Mouse (Mus musculus): ENCODE results near the gene Hyal3. TPM values are rescaled to one million over a fixed set of nuclear protein-coding genes. Genes with fewer than 3 reads are reported as not detected.

Gene Hyal3
- polyA plus RNA-seq (2012; rRNA removed) = 2.4 and 2.6 TPM in 2 replicates

DNA sequence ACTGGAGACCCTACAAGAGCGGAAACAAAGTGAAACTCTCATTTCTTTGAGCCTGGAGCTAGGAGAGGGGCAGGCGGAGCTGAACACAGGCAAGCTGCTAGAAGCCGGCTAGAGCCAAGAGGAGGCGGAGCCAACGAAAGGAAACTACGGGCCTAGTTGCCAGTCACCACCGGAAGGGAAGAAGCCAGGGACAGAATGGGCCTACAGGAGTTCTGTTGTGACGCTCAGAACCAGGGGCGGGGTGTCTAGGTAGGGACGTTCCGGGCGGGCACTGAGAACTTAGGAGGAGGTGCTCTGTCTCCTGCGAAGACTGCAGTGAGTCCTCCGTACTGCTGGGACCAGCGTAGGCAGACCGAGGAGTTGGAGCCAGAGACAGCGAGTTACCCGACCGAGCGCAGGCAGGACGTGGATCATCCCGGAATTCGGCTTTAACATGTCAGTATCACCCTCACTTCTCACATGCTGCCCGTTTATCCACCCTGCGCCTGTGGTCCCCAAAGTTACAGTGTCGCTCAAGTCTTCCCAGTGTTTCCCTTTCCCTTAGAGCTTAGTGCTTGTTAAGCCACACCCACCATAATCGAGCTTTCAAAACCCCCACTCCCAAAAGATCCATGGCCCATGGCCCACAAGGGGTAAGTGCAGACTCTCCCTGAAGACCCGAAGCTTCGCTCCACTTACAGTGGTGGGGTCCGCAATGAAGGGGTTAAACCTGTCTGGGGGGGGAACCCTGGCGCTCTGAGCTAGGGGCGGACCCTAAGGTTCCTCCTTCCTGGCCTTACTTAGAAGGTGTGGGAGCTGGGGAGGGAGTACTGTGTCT is at the start of gene Hyal3:
TSS of gene Hyal3 (plus strand) at position 318 of the 817 bp plus-strand sequence.
- no peak for DNase-seq (ENCODE audit: low read depth)

DNA sequence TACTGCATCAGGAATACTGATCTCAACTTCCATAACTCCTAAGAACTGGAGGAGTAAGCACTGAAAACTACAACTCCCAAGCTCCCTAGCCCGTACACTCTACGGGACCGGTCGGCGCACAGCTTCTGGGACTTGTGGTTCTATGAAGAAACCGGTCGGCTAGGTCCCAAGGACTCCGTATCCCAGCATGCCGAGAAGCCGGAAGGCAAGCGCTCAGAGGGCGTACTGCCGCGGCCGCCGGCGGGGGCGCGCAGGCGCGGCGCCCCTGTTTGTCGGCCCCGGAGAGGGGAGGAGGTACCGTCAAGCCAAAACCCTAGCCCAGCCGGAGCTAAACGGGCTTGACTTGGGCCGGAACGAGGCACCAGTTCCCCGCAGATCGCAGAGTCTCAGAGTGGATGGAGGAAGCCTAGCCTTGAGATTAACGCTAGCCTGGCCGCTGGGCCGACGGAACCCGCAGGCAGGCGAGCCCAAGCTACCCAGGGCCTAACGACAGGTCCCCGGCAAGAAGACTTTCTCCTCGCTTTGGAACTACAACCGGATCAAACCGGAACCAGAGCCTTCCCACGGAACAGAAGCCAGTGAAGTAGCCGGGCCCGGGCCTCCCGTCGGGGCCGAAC is 46.7 kb upstream of the Hyal3 start, which contains the start of gene Tmem115:
TSS of gene Tmem115 (plus strand) at position 155 of the 617 bp plus-strand sequence.
- DNase-seq (ENCODE audit: low read depth) = peak; percentile 98

DNA sequence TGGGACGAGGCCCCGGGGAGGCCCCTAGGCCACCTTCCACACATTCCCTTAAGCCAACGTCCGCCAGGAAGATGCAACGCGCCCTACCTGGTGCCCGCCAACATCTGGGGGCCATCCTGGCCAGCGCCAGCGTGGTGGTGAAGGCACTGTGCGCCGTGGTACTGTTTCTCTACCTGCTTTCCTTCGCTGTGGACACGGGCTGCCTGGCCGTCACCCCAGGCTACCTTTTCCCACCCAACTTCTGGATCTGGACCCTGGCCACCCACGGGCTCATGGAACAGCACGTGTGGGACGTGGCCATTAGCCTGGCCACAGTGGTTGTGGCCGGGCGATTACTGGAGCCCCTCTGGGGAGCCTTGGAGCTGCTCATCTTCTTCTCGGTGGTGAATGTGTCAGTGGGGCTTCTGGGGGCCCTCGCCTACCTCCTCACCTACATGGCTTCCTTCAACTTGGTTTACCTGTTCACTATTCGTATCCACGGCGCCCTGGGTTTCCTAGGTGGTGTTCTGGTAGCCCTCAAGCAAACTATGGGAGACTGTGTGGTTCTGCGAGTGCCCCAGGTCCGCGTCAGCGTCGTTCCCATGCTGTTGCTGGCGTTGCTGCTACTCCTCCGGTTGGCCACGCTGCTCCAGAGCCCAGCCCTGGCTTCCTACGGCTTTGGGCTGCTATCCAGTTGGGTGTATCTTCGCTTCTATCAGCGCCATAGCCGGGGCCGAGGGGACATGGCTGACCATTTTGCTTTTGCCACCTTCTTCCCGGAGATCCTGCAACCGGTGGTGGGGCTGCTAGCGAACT is 46.0 kb upstream of the Hyal3 start:
- DNase-seq (ENCODE audit: low read depth) = no peak

DNA sequence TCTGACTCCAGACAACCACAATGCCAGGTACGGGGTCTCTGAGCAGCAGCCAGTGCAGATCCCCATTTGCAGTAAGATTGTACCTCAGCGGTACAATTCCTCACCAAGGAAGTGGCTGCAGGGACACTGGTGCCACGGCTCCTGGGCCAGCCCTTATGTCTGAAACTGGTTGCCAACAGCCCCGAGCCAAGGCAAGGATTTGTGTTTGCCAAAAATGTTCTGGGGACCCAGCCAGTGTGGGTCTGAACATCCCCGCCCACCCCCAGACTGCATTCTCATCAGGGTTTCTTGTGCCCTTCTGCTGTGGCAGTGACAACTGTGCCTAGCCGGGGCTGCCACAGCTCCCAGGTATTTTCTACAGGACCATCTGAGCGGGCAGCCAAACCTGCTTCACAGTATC is 42.4 kb upstream of the Hyal3 start:
- DNase-seq (ENCODE audit: low read depth) = no peak

DNA sequence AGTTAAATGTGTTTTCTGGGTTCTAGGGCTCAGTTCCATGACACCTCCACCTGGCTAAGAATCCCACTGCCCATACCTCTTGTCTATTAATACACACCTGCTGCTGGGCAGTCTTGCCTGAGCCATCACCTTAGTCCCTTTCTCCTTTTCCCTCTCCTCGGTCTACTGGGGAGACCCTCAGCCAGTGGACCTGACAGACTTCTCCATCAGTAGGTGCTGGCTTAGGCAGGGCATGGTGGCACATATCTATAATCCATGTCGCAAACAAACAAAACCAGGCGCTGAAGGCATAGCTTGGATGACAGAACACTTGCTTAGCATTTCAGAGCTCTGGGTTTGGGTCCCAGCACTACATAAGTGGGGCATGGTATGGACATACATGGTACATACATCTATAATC is 41.9 kb upstream of the Hyal3 start:
- no peak for DNase-seq (ENCODE audit: low read depth)

DNA sequence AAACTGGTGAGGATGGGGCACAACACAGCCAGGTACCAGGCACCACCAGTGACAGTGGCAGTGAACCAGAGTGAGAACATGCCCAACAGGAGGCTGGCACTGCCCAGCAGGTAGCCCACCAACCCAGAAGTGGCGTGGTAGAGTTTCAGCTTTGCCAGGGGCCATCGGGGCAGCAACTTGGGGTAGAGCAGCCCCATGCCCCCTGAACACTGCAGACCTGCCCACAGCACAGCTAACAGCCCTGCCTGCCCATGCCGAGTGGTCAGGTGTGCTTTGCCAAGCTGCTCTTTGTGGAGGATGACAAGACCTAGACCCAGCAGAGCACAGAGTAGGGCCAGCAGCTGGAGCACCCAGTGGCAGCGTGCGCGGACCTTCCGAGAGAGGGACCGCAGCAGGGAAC is 40.7 kb upstream of the Hyal3 start:
- no peak for DNase-seq (ENCODE audit: low read depth)

DNA sequence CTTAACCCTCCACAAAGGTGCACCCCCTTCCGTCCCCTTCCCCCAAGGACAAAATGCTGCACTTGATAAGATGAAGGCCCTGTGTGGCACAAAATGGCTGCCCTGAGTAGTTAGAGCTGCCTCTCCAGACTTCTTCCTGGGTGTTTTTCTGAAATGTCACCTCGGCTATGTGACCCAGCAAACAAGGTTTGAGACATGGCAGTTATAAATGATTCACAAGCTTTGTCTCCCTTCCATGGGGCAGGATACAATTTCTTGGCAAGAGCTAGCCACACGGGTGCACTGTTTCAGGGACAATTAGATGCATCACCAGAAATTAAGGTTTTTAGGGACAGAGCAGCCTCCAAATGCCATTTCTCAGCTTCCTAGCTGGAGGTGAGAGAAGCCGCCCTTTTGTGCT is 40.2 kb upstream of the Hyal3 start:
- no peak for DNase-seq (ENCODE audit: low read depth)

DNA sequence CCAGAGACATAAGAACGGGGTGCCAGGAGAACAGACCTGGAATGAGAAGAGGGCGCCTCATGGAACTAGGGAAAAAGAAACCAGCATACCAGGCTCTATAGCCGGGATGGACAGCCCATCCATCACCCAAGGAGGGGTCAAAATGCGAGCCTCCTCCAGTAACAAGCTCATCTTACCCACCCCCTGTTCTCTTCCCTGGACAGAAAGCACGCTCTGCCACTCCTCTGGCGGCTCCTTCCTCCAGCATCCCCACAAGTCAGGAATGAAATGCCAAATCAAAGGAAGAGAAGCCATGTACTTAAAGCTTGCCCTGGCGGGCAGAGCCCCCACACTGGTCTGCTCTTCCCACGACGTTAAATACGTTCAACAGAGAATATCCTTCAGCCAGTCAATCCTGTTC is 39.6 kb upstream of the Hyal3 start:
- no peak for DNase-seq (ENCODE audit: low read depth)

DNA sequence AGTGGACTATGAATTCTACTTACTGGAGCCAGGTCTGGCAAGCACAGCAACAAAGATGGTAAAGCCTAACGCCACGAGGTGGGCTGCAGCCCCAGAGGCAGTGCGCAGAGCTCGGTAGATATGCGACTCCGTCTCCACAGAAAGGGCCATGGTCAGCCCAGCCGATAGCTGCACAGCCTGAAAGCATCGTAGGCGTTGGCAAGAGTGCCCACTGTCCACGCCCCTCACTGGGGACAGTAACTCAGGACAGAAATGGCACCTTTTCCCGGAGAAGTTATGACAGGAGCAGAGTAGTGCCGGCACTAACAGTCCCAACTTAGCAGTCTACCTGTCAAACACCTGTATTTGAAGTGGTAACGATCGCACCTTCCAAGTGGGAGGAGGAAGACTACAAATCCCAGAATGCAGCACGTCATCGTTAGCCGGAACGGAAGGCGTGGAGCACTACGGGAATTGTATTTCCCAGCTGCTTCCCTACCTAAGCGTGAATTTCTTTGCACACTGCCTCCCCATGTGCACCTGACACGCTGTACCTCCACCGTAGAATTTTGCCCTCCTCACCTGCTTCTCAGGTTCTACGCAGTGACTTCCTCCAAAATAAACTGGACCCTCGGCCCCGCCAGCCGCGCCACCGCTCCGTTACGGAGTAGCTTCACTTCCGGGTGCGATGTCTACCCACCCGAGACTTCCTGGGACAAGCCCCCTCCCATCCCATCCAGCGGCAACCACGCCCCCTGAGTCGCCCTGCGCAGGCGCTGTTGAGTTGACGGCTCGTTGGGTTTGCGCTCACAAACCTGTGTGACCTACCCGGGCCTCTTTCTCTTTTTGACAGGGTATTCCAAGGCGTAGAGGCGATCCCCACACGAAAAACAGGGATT is 38.9 kb upstream of the Hyal3 start, which contains the start of the genes Cyb561d2 and Nprl2:
TSS of gene Cyb561d2 (minus strand) at position 720 of the 878 bp plus-strand sequence.
TSS of gene Nprl2 (plus strand) at position 753 of the 878 bp plus-strand sequence.
- peak; percentile 74 for DNase-seq (ENCODE audit: low read depth)

DNA sequence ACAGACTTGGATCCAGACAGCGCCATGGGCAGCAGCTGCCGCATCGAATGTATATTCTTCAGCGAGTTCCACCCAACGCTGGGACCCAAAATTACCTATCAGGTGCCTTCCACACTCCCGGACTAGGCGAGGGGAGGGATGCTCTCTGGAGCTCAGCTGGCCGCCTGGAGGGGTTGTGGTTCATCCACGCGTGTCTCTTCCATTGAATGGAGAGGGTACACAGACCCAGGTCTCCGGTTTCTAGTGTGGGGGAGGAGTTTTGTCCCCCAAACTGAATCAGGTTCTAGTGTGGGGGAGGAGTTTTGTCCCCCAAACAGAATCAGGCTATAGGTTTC is 38.3 kb upstream of the Hyal3 start:
- no peak for DNase-seq (ENCODE audit: low read depth)

DNA sequence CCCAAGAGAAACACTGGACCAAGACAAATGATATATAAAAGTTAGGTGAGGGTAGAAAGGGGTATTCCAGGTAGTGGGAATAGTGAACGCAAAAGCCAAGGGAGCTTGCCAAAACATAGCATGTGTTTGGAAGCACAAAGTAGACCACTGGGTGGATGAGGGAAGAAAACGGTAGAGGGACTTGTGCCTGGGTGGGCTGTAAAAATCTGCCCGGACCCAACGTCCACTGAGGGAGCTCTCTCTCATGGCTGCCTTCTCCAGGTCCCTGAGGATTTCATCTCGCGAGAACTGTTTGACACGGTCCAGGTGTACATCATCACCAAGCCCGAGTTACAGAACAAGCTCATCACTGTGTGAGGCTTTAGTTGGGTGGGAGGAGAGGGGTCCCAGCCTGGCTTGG is 37.9 kb upstream of the Hyal3 start:
- no peak for DNase-seq (ENCODE audit: low read depth)

DNA sequence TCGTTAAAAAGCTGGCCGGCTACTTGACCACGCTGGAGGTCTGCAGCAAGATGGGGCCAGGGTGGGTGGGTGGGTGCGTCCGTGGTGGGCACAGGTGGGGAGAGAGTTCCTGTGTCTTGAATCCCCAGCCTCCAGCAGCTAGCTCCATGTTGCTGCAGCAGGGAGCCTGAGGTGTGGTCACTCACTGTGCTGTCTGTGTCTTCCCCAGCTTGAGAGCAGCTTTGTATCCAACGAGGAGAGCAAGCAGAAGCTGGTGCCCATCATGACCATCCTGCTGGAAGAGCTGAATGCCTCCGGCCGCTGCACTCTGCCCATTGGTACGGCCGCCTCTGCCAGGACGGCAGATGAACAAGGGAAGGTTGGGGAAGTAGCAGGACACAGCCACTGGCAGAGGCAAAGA is 37.3 kb upstream of the Hyal3 start:
- no peak for DNase-seq (ENCODE audit: low read depth)

DNA sequence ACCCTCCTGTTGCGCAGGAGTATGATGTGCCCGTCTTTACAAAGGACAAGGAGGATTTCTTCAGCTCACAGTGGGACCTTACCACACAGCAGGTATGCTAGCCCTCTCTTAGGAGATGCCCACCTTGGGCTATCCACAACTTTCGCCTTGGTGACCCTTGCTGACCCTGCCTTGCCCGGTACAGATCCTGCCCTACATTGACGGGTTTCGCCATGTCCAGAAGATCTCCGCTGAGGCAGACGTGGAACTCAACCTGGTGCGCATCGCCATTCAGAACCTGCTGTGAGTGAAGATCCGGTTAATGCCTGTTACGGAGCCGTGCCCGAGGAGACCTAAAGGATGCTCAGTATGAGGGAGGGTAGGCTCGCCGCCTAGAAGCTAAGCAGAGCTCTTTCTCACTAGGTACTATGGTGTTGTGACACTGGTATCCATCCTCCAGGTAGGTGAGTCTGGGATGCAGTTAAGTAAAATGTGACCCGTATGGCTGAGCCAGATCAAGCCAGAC is 36.4 kb upstream of the Hyal3 start:
- no peak for DNase-seq (ENCODE audit: low read depth)

DNA sequence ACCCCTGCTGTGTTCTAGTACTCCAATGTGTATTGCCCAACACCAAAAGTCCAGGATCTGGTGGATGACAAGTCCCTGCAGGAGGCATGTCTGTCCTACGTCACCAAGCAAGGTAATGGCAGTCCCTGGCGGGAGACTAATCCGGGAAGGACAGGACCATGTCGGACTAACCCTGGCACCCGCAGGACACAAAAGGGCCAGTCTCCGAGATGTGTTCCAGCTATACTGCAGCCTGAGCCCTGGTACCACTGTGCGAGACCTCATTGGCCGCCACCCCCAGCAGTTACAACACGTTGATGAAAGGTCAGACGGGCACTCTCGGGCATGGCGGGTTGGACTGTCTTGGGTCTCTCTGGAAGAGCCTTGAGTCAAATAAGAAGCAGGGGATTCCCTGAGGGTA is 35.9 kb upstream of the Hyal3 start:
- DNase-seq (ENCODE audit: low read depth) = no peak

DNA sequence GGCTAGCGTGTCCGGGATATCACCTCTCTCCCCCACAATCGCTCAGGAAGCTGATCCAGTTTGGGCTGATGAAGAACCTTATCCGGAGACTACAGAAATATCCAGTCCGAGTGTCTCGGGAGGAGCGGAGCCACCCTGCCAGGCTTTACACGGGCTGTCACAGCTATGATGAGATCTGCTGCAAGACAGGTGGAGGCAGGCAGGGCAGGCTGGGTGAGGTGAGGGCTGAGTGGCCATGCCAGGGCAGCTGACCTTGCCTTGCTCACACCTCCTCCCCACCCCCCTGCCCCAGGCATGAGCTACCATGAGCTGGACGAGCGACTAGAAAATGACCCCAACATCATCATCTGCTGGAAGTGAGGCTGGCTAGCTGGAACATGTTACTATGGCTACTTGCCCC is 35.4 kb upstream of the Hyal3 start:
- DNase-seq (ENCODE audit: low read depth) = no peak

DNA sequence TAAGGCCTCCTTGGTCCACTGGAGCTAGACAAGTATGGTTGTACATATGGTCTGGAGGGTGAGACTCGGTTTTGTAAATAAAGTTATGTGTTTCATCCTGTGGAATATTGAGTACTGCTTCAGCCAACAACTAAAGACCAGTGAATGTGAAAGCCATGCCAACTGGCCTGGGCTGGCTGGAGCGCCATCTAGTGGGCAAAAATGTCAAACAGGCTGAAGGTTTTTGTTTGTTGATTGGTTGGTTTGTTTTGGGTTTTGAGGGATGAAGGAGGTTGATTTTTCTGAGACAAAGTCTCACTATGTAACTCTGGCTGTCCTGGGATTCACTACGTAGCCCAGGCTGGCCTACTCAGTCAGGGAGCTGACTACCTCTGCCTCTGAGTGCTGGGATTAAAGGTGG is 35.0 kb upstream of the Hyal3 start:
- DNase-seq (ENCODE audit: low read depth) = no peak

DNA sequence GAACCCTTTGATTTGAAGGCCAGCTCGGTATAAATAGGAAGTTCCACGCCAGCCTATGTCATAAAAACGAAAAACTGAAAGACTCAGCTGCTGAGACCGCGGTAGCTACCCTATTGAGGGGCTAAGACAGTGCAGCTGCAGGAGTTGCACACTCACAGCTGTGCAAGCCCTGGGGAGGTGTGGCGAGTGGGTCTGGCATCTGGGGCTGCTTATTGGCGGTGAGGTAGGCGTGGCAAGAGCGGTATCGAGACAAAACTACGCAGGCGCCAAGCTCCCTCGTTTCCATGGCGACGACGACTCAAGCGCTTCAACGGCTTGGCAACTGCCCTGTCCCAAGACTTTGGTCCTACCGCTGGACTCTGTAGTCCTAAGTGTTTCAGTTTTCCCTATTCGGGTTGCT is 33.6 kb upstream of the Hyal3 start, which contains the start of gene Zmynd10:
TSS of gene Zmynd10 (plus strand) at position 273 of the 400 bp plus-strand sequence.
- DNase-seq (ENCODE audit: low read depth) = no peak

DNA sequence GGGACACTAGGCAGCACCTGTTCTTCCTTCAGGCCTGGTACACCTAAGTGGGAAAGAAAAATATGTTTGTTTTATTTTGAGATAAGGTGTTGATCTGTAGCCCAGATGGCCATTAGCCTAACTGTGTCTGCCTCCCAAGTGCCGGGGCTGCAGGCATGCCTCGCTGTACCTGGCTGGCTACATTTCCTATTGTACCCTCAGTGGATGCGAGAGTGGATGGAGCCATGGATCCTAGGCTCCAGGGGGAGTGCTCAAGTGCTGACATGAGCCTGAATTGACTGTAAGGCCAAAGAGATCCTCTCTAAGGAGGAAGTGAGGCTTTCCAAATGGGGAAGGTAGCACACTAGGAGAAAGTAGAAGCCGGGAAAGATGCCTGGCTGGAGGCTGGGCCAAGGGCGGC is 32.7 kb upstream of the Hyal3 start:
- DNase-seq (ENCODE audit: low read depth) = no peak

DNA sequence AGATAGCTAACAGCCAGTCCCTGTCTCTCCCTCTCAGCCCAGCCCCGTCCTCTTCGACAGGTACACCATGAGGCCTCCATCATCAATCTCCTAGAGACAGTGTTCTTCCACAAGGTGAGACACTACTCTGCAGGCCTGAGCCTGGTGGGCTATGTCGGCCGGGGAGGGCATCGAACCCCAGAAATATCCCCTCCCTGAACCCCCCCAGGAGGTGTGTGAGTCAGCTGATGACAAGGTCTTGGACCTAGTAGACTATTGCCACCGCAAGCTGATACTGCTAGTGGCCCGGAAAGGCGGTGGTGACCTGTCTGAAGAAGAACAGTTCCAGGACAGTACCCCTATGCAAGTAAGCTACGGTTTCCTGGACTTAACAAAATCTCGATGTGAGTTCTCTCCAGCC is 31.8 kb upstream of the Hyal3 start:
- no peak for DNase-seq (ENCODE audit: low read depth)

DNA sequence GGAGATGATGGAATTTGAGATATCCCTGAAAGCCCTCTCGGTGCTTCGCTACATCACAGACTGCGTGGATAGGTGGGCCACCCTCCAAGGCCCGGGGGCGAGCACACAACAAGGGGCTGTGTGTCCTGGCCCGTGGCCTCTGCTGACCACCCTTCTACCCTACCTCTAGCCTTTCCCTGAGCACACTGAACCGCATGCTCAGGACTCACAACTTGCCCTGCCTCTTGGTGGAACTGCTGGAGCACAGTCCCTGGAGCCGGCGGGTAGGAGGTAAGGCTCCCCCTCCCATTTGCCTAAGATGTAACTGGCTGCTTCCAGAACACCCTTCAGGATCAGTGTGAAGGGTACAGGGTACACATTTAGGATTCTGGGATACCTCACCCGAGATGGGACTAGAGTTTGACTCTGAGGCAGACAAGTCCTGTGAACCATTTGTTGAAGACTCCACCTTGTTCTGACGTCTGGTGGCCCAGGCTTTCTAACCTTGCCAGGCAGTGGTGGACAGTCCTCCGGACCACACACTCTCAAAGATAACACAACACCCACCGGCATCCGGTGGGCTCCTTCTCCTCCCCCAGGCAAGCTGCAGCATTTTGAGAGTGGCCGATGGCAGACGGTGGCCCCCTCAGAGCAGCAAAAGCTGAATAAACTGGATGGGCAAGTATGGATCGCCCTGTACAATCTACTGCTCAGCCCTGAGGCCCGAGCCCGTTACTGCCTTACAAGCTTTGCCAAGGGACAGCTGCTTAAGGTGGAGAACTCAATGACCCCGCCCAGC is 31.1 kb upstream of the Hyal3 start:
- no peak for DNase-seq (ENCODE audit: low read depth)
